Mouse (Mus musculus) hindbrain, embryonic 16.5 days (tissue): ENCODE measurements around the gene Odc1. TPM values are rescaled to one million over a fixed set of nuclear protein-coding genes. Genes with fewer than 3 reads are reported as not detected.

ENCODE experiments used
- ATAC-seq: fragments of 200-750 bp; cut with Nextera tagmentation; 2 replicates; pipeline ENCODE4 v1.8.0; 2017; ENCODE audit warnings: moderate TSS enrichment, moderate library complexity
- H3K27ac ChIP-seq: fragments of 300-500 bp; sonication (generic); 2 replicates; pipeline ENCODE4 v1.5.1; 2014; ENCODE audit warnings: low read depth, mild to moderate bottlenecking, control low read depth, low read length, moderate library complexity
- H3K27me3 ChIP-seq: fragments of 300-500 bp; sonication (generic); replicated peaks from 2 replicates; pipeline ENCODE4 v1.6.1; 2014; ENCODE audit warnings: low read length; ENCODE audit not compliant: control insufficient read depth, insufficient read depth
- H3K36me3 ChIP-seq: fragments of 300-500 bp; sonication (generic); 2 replicates; pipeline ENCODE4 v1.6.1; 2014; ENCODE audit warnings: mild to moderate bottlenecking, low read length, moderate library complexity, mixed read lengths; ENCODE audit not compliant: control insufficient read depth, insufficient read depth
- H3K4me1 ChIP-seq: fragments of 300-500 bp; sonication (generic); 2 replicates; pipeline ENCODE4 v1.6.1; 2014; ENCODE audit warnings: low read depth, low read length; ENCODE audit not compliant: control insufficient read depth, insufficient read depth
- H3K4me2 ChIP-seq: fragments of 300-500 bp; sonication (generic); 2 replicates; pipeline ENCODE4 v1.6.1; 2014; ENCODE audit warnings: mild to moderate bottlenecking, low read length, control low read depth, moderate library complexity
- H3K4me3 ChIP-seq: fragments of 300-500 bp; sonication (generic); 2 replicates; pipeline ENCODE4 v1.5.1; 2014; ENCODE audit warnings: mild to moderate bottlenecking, low read length, control low read depth, moderate library complexity
- H3K9ac ChIP-seq: fragments of 300-500 bp; sonication (generic); 2 replicates; pipeline ENCODE4 v1.6.1; 2014; ENCODE audit warnings: low read depth, mild to moderate bottlenecking, control low read depth, low read length, moderate library complexity
- H3K9me3 ChIP-seq: fragments of 300-500 bp; sonication (generic); 2 replicates; pipeline ENCODE4 v1.6.1; 2014; ENCODE audit warnings: mild to moderate bottlenecking, low read length, moderate library complexity; ENCODE audit not compliant: control insufficient read depth
- WGBS: fragments of 180-500 bp; shearing (Covaris S2); extraction: QIAGEN DNeasy Blood & Tissue Kit; methylation state at CpG from one replicate; pipeline ENCODE4 v1.1.7; 2014; 5-methylcytosine and 5-hydroxymethylcytosine counted together
- polyA plus RNA-seq: library from polyadenylated mRNA; unstranded; fragments of >200 nt; fragmentation: Nextera tagmentation; extraction: Ambion mirVana; gene quantifications from 2 replicates; pipeline ENCODE4 v1.2.1, GENCODE M21; 2015

Gene Odc1
- polyA plus RNA-seq, 1 experiment from 2014 or later, result 116 TPM

- H3K36me3 ChIP-seq, result no peaks in the 10 kb centered on the region
- no peaks in the 10 kb centered on the region for H3K27me3 ChIP-seq
- WGBS, result 89% methylated on average over 4 of the region's 4 CpGs
- no peaks in the 10 kb centered on the region for H3K4me1 ChIP-seq
- H3K4me3 ChIP-seq, result no peak overlapping the region
- H3K9ac ChIP-seq, result no peak overlapping the region
- H3K9me3 ChIP-seq, result no peaks in the 10 kb centered on the region
- no peak overlapping the region for H3K27ac ChIP-seq
- H3K4me2 ChIP-seq, result no peak overlapping the region
- ATAC-seq, result no peak
Observed at GRCm38 (mm10) chr12:17591249-17591648, 46.7 kb downstream of the Odc1 start.

GRCm38 (mm10) chr12:17593956-17594355 is 49.4 kb downstream of the Odc1 start:
- Histone ChIP-seq H3K36me3 (no peaks in the 10 kb centered on the region), H3K9me3 (no peaks in the 10 kb centered on the region), H3K27me3 (no peaks in the 10 kb centered on the region), H3K4me3 (no peak overlapping the region), H3K4me1 (no peaks in the 10 kb centered on the region), H3K27ac (no peak overlapping the region), H3K4me2 (no peak overlapping the region), H3K9ac (no peak overlapping the region)
- WGBS, result 90% methylated on average over 2 of the region's 2 CpGs
- ATAC-seq, result no peak

- H3K9me3 ChIP-seq, result no peaks in the 10 kb centered on the region
- H3K36me3 ChIP-seq, result no peaks in the 10 kb centered on the region
- no peak for ATAC-seq
- WGBS, result 87% methylated on average over 4 of the region's 4 CpGs
- no peaks in the 10 kb centered on the region for H3K27me3 ChIP-seq
- H3K9ac ChIP-seq, result no peak overlapping the region
- H3K27ac ChIP-seq, result no peak overlapping the region
- no peaks in the 10 kb centered on the region for H3K4me1 ChIP-seq
- H3K4me3 ChIP-seq, result no peak overlapping the region
- H3K4me2 ChIP-seq, result no peak overlapping the region
Observed at GRCm38 (mm10) chr12:17594701-17595100, 50.1 kb downstream of the Odc1 start.

- Histone ChIP-seq H3K9ac (no peak overlapping the region), H3K27ac (no peak overlapping the region), H3K27me3 (no peaks in the 10 kb centered on the region), H3K4me3 (no peak overlapping the region), H3K4me2 (no peak overlapping the region), H3K4me1 (no peaks in the 10 kb centered on the region), H3K36me3 (no peaks in the 10 kb centered on the region), H3K9me3 (no peaks in the 10 kb centered on the region)
- ATAC-seq, result no peak
- 90% methylated on average over 1 of the region's 1 CpGs for WGBS
Observed at GRCm38 (mm10) chr12:17595166-17595565, 50.6 kb downstream of the Odc1 start.

Other genes starting within 250 kb of the Odc1 start
- 0.65 and 0.76 TPM in 2 replicates for gene Atp6v1c2, start 215.4 kb upstream of the Odc1 start, polyA plus RNA-seq
- gene Nol10, start 196.3 kb upstream of the Odc1 start, polyA plus RNA-seq, result 20.1 and 20.8 TPM in 2 replicates
- gene Hpcal1, start 146.1 kb downstream of the Odc1 start, polyA plus RNA-seq, result 150 and 167 TPM in 2 replicates